8 mouse cellular contexts compared by ENCODE assay signal in genomic region chr12:83485911-83486670, GRCm38 (mm10). TPM values are rescaled to one million over a fixed set of nuclear protein-coding genes. Genes with fewer than 3 reads are reported as not detected.
DNase-seq lines count a peak whose midpoint lies in the region; ATAC-seq and TF ChIP-seq lines count a peak whose summit lies in the region.

No protein-coding gene starts in this region.

- peak overlapping the region; percentile 100 for H3K4me2 ChIP-seq in lung, embryonic 16.5 days (ENCODE audit: low read depth, low read length)

- ATAC-seq in erythroblast, adult 5-6 weeks (replicated peaks; ENCODE audit: low FRiP score, poor library complexity, severe bottlenecking): peak; percentile 19
- no peak for ATAC-seq in lung, embryonic 16.5 days (ENCODE audit: low read depth)

- no peaks in the 10 kb centered on the region for H3K36me3 ChIP-seq in ES-E14 (ENCODE audit: control insufficient read depth, insufficient read depth, low read length, poor library complexity, severe bottlenecking)
- no peaks in the 10 kb centered on the region for H3K36me3 ChIP-seq in hindbrain, embryonic 10.5 days
- no peaks in the 10 kb centered on the region for H3K36me3 ChIP-seq in lung, embryonic 16.5 days (ENCODE audit: control insufficient read depth, insufficient read depth, low read length)

- peak overlapping the region; percentile 17; the same call in 1 of the 2 replicates for H3K9ac ChIP-seq in ES-E14 (ENCODE audit: insufficient read depth, low read depth, low read length, poor library complexity, severe bottlenecking)
- peak overlapping the region; percentile 64 for H3K9ac ChIP-seq in lung, embryonic 16.5 days (ENCODE audit: low read length)

- peaks cover 60% of the 10 kb centered on the region for H3K27me3 ChIP-seq in hindbrain, embryonic 10.5 days (ENCODE audit: insufficient read depth, poor library complexity, severe bottlenecking)
- peaks cover 23% of the 10 kb centered on the region for H3K27me3 ChIP-seq in lung, embryonic 16.5 days (ENCODE audit: control insufficient read depth, insufficient read depth, low read depth, low read length)

- H3K27ac ChIP-seq in ES-E14 (ENCODE audit: insufficient read depth, low read depth, low read length, poor library complexity, severe bottlenecking): no peak overlapping the region
- peak overlapping the region; percentile 86 for H3K27ac ChIP-seq in hindbrain, embryonic 10.5 days
- no peak overlapping the region for H3K27ac ChIP-seq in lung, embryonic 16.5 days (ENCODE audit: low read length)

- peak overlapping the region; percentile 55 to 71 for H3K4me3 ChIP-seq in ES-E14 (ENCODE audit: insufficient read depth in 1 of 2, low read depth in 1 of 2, low read length in 2 of 2, poor library complexity in 1 of 2, severe bottlenecking in 1 of 2)
- peak overlapping the region; percentile 75 for H3K4me3 ChIP-seq in hindbrain, embryonic 10.5 days
- peak overlapping the region; percentile 71 for H3K4me3 ChIP-seq in lung, embryonic 16.5 days (ENCODE audit: low read length)

- no peaks in the 10 kb centered on the region for H3K9me3 ChIP-seq in ES-E14 (ENCODE audit: control insufficient read depth, insufficient read depth, low read depth, low read length)
- H3K9me3 ChIP-seq in hindbrain, embryonic 10.5 days: 0 out of 2 replicates have a peak, but pooled peaks cover 1% of the 10 kb centered on the region
- H3K9me3 ChIP-seq in lung, embryonic 16.5 days (ENCODE audit: control insufficient read depth, low read length): no peaks in the 10 kb centered on the region; the same call in 1 of the 2 replicates

- in situ Hi-C loops in ES-E14 (cut with MboI; ENCODE audit: low sequenced_read_pairs in 2 of 2, unreplicated experiment in 2 of 2): no loop called here

- WGBS in hindbrain, embryonic 10.5 days: under 1% methylated on average over 53 of the region's 53 CpGs
- under 1% methylated on average over 53 of the region's 53 CpGs for WGBS in lung, embryonic 16.5 days

- no peak for DNase-seq in ES-E14 (ENCODE audit: low read depth, low spot score)
- DNase-seq in adrenal gland, postnatal 36 days: peak; percentile 17 to 39
- peak; percentile 52 for DNase-seq in hindbrain, embryonic 10.5 days (ENCODE audit: low spot score)
- DNase-seq in layer of hippocampus, postnatal 14 days (ENCODE audit: low spot score in 2 of 2): peak; percentile 44 to 64
- DNase-seq in right cerebral cortex, postnatal 36 days (ENCODE audit: low spot score in 2 of 2): peak; percentile 62 to 73
- DNase-seq in ovary, adult 18-20 months (ENCODE audit: low spot score): no peak

- no peaks in the 10 kb centered on the region; a peak in 1 of 4 replicates for H3K4me1 ChIP-seq in ES-E14 (ENCODE audit: control insufficient read depth in 2 of 2, insufficient read depth in 2 of 2, low read length in 2 of 2, poor library complexity in 1 of 2)
- peaks cover 39% of the 10 kb centered on the region for H3K4me1 ChIP-seq in hindbrain, embryonic 10.5 days (replicated peaks)
- H3K4me1 ChIP-seq in lung, embryonic 16.5 days (replicated peaks; ENCODE audit: control insufficient read depth, insufficient read depth, low read length): peaks cover 21% of the 10 kb centered on the region

TF ChIP-seq in ES-E14, 5 proteins besides CTCF, POLR2A, EP300 and RAD21:
- TF ChIP-seq HCFC1 (IDR thresholded peaks at IDR 0.05; ENCODE audit: borderline replicate concordance, insufficient read depth, low read length) (no peak), CHD2 (IDR thresholded peaks at IDR 0.05; ENCODE audit: low read depth, low read length) (no peak), ZNF384 (IDR thresholded peaks at IDR 0.05; ENCODE audit: low read depth, low read length) (no peak), ZC3H11A (IDR thresholded peaks at IDR 0.05; ENCODE audit: borderline replicate concordance, low read depth, low read length) (no peak), MAFK (IDR thresholded peaks at IDR 0.05; ENCODE audit: insufficient read depth, low read depth, low read length) (no peak)

RNA-seq across cellular contexts. Expression of gene Dpf3, which starts 1.4 kb away (rescaled TPM):
- total RNA-seq in ES-E14 (2012; rRNA removed): 1.1 and 1.4 TPM in 2 replicates
- 10 to 100 TPM; 10.9 to 12.6 TPM for total RNA-seq in adrenal gland, postnatal 36 days (2021)
- total RNA-seq in erythroblast, adult 5-6 weeks (2015; ENCODE audit: low replicate concordance): 29.2 and 45.1 TPM in 2 replicates
- total RNA-seq in erythroblast, adult 5-6 weeks (2017; ENCODE audit: low replicate concordance): 138 and 157 TPM in 2 replicates
- 5.3 and 10.5 TPM in 2 replicates for polyA plus RNA-seq in hindbrain, embryonic 10.5 days (2016; fragmentation: Nextera tagmentation; extraction: Ambion mirVana)
- 10 to 100 TPM; 26.4 to 27.8 TPM for total RNA-seq in layer of hippocampus, postnatal 14 days (2021)
- 2.1 and 3.9 TPM in 2 replicates for polyA plus RNA-seq in lung, embryonic 16.5 days (2015; fragmentation: Nextera tagmentation; extraction: Ambion mirVana)

RNA-seq across cellular contexts. Expression of gene Dcaf4, which starts 34.2 kb away (rescaled TPM):
- total RNA-seq in ES-E14 (2012; rRNA removed): 49.8 and 82.1 TPM in 2 replicates
- 10 to 100 TPM; 43.5 to 46.8 TPM for total RNA-seq in adrenal gland, postnatal 36 days (2021)
- 8.1 TPM in 1 of 2 replicates, not detected in the other for total RNA-seq in erythroblast, adult 5-6 weeks (2015; ENCODE audit: low replicate concordance)
- total RNA-seq in erythroblast, adult 5-6 weeks (2017; ENCODE audit: low replicate concordance): 1.7 and 4.7 TPM in 2 replicates
- polyA plus RNA-seq in hindbrain, embryonic 10.5 days (2016; fragmentation: Nextera tagmentation; extraction: Ambion mirVana): 24.8 and 25.7 TPM in 2 replicates
- total RNA-seq in layer of hippocampus, postnatal 14 days (2021): 10 to 100 TPM; 31.8 to 32.1 TPM
- polyA plus RNA-seq in lung, embryonic 16.5 days (2015; fragmentation: Nextera tagmentation; extraction: Ambion mirVana): 23.6 and 23.7 TPM in 2 replicates

Comparison
In these comparisons a context has a peak if more than half of its experiments do, and no peak if none do; other contexts are left out.
1. DNase-seq: peak in adrenal gland, postnatal 36 days (2 of 2), hindbrain, embryonic 10.5 days (single experiment), layer of hippocampus, postnatal 14 days (2 of 2) and right cerebral cortex, postnatal 36 days (2 of 2); none in ES-E14 (single experiment) and ovary, adult 18-20 months (single experiment).
2. Peak in every context shown above with its lines, with median percentiles within 50 percentile points of each other: H3K4me3 ChIP-seq.